Mouse (Mus musculus): ENCODE measurements at regions not wholly inside any gene's neighbourhood (a gene's known extent, or its start where the extent isn't known, plus 50 kb on each side); places are given as distances from the start of the nearest gene placed in this dataset.
"Not testable (repeated sequence)": the region's sequence is repeated elsewhere in the genome, so short reads cannot be mapped to it uniquely, and the experiment has no call there.

GRCm38 (mm10) chr3:18453220-18453985, 505.2 kb downstream of the Cypt12 start:
- Histone ChIP-seq H3K9ac (no peak overlapping the region), H3K27me3 (replicated peaks) (no peaks in the 10 kb centered on the region), H3K36me3 (replicated peaks) (no peaks in the 10 kb centered on the region), H3K4me1 (no peaks in the 10 kb centered on the region), H3K9me3 (no peaks in the 10 kb centered on the region), H3K27ac (no peak overlapping the region; the same call in 1 of the 2 replicates), H3K4me3 (no peak overlapping the region), H3K4me2 (no peak overlapping the region)
- 12% methylated on average over 3 of the region's 3 CpGs for WGBS
- peak; percentile 86 for ATAC-seq (replicated peaks)

- H3K27ac ChIP-seq: no peak overlapping the region
Observed at GRCm38 (mm10) chr3:18453986-18454291, 505.7 kb downstream of the Cypt12 start.

DNA sequence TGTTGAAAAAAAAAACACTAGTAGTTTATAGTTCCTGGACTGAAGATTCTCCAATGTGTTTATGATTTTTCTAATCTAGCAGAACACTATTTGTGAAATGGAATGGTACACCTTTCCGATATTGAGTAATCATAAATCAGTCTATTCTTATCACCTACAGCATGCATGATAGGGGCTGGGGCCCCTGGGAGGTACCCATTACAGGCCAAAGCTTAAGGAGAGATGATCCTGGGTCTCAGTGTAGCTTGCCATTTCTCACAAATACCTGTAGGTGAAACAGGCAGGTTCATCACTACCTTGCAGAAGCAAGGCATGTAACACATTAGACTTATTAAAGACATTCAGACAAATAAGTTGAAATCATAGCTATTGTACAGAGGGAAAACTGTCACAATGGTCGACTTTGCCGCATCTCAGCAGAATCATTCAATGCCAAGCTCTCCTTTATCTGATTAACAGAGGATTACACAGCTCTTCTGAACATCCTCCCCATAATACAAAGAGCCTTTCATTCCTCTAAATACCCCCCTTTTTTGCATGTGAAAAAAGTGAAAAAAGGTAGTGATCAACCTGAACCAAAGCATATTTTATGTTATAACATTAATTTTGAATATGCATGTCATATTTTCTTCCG, 506.5 kb downstream of the Cypt12 start:
- 39% methylated on average over 4 of the region's 4 CpGs for WGBS
- not testable (repeated sequence) for H3K27me3 ChIP-seq (replicated peaks); H3K4me2 ChIP-seq; H3K9ac ChIP-seq; H3K4me3 ChIP-seq; H3K27ac ChIP-seq; H3K4me1 ChIP-seq; H3K36me3 ChIP-seq (replicated peaks); H3K9me3 ChIP-seq
- 0 out of 2 replicates have a peak, but pooled peaks have one; percentile 37 for ATAC-seq (replicated peaks)

More at GRCm38 (mm10) chr3:18453986-18454291, 505.7 kb downstream of the Cypt12 start:
- no peak overlapping the region for H3K4me2 ChIP-seq
- peak; percentile 68 for ATAC-seq (replicated peaks)
- H3K9ac ChIP-seq: no peak overlapping the region
- 12% methylated on average over 2 of the region's 2 CpGs for WGBS
- H3K4me3 ChIP-seq: no peak overlapping the region
- H3K9me3 ChIP-seq: no peaks in the 10 kb centered on the region
- no peaks in the 10 kb centered on the region for H3K4me1 ChIP-seq
- H3K27me3 ChIP-seq (replicated peaks): no peaks in the 10 kb centered on the region
- no peaks in the 10 kb centered on the region for H3K36me3 ChIP-seq (replicated peaks)

DNA sequence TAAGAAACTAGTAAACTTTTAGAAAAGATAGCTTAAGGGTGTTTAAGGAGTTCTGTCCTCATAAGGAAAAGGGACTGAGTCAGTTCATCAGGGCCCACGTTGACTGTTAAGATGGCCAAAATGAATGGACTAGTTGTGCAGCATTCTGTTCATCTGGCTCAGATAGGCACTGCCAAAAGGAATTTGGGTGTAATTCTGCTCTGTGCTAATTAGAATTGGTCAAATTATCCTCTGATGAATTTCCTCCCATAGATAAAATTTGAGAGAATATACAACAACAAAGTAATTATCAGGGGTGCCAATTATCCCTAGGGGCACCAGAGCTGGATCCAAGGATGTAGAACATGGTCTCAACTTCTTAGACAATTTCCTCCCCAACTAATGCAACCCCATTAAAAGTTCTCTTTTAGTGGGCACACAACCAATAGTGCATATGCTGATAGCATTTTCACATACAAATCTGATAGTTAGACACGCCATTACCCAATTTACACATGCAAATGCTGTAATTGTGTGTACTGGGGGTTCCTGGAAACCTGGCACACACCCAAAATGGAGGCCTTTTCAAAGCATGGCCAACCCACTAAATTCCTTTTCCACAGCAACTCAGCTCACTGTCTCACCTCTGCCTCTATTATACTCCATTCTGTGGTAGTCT, 508.0 kb downstream of the Cypt12 start:
- no peaks in the 10 kb centered on the region for H3K9me3 ChIP-seq
- H3K9ac ChIP-seq: no peak overlapping the region
- no peak overlapping the region for H3K4me3 ChIP-seq
- no peak overlapping the region for H3K4me2 ChIP-seq
- no peaks in the 10 kb centered on the region for H3K27me3 ChIP-seq (replicated peaks)
- H3K36me3 ChIP-seq (replicated peaks): no peaks in the 10 kb centered on the region
- no peak for ATAC-seq (replicated peaks)
- H3K27ac ChIP-seq: no peak overlapping the region
- no peaks in the 10 kb centered on the region for H3K4me1 ChIP-seq
- WGBS: 67% methylated on average over 2 of the region's 2 CpGs

GRCm38 (mm10) chr3:18460267-18460666, 512.1 kb downstream of the Cypt12 start:
- H3K9ac ChIP-seq: no peak overlapping the region
- H3K36me3 ChIP-seq (replicated peaks): no peaks in the 10 kb centered on the region
- H3K4me1 ChIP-seq: no peaks in the 10 kb centered on the region
- no peak overlapping the region for H3K27ac ChIP-seq
- H3K27me3 ChIP-seq (replicated peaks): no peaks in the 10 kb centered on the region
- H3K4me3 ChIP-seq: no peak overlapping the region
- H3K4me2 ChIP-seq: no peak overlapping the region
- no peaks in the 10 kb centered on the region for H3K9me3 ChIP-seq
- no peak for ATAC-seq (replicated peaks)
- WGBS: 84% methylated on average over 1 of the region's 1 CpGs

DNA sequence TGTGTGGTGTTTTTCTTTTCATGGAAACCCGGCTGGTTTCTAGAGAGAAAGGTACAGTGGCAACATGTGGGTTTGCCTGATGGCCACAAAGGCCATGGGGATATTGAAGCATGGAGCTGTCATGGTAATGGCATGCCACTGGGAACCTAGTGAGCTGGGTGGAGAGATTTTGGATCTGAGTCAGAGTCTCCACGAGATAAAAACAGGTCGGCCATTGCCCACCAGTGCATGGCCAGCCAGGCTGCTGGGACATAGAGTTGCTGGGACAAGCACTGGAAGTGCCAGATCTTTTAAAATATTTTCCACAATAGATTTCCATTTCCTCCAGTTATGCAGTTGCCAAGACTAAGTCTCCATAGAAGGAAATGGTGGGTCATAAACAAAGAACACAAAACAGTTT, 523.6 kb downstream of the Cypt12 start:
- Histone ChIP-seq H3K27me3 (replicated peaks) (no peaks in the 10 kb centered on the region), H3K9ac (no peak overlapping the region), H3K4me1 (no peaks in the 10 kb centered on the region), H3K9me3 (no peaks in the 10 kb centered on the region), H3K27ac (no peak overlapping the region), H3K36me3 (replicated peaks) (no peaks in the 10 kb centered on the region), H3K4me3 (no peak overlapping the region), H3K4me2 (no peak overlapping the region)
- 93% methylated on average over 3 of the region's 3 CpGs for WGBS
- no peak for ATAC-seq (replicated peaks)

GRCm38 (mm10) chr3:18479557-18479956, 531.3 kb downstream of the Cypt12 start:
- WGBS: 67% methylated on average over 2 of the region's 2 CpGs
- Histone ChIP-seq H3K9ac (no peak overlapping the region), H3K27ac (no peak overlapping the region), H3K4me1 (no peaks in the 10 kb centered on the region), H3K4me3 (no peak overlapping the region), H3K4me2 (no peak overlapping the region), H3K27me3 (replicated peaks) (no peaks in the 10 kb centered on the region), H3K36me3 (replicated peaks) (no peaks in the 10 kb centered on the region), H3K9me3 (no peaks in the 10 kb centered on the region)
- no peak for ATAC-seq (replicated peaks)

DNA sequence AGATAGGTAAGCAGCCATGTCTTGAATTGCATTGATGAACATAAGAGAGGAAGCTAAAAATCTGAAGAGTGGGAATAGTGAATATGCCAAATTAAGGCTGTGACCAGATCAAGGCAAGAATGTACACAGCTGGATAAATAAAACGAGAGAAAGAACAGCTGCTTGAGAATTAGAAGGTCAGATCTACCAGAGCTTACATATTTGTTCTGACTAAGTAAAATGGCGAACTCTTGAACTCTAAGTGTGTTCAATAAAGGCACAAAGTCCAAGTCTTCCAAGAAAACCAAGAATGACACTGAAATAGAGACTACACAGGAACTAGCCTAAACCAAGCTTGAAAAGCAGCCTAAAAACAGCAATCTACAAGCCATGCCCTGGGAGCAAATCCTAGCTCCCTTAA, 533.8 kb downstream of the Cypt12 start:
- Histone ChIP-seq H3K9ac (no peak overlapping the region), H3K4me1 (no peaks in the 10 kb centered on the region), H3K36me3 (replicated peaks) (no peaks in the 10 kb centered on the region), H3K4me2 (no peak overlapping the region), H3K9me3 (no peaks in the 10 kb centered on the region), H3K4me3 (no peak overlapping the region), H3K27me3 (replicated peaks) (no peaks in the 10 kb centered on the region), H3K27ac (no peak overlapping the region)
- no peak for ATAC-seq (replicated peaks)
- 74% methylated on average over 2 of the region's 2 CpGs for WGBS

GRCm38 (mm10) chr3:18488886-18489285, 540.7 kb downstream of the Cypt12 start:
- H3K4me1 ChIP-seq: no peaks in the 10 kb centered on the region
- no peak overlapping the region for H3K9ac ChIP-seq
- no peak overlapping the region for H3K4me3 ChIP-seq
- ATAC-seq (replicated peaks): no peak
- H3K4me2 ChIP-seq: no peak overlapping the region
- H3K27ac ChIP-seq: no peak overlapping the region
- H3K36me3 ChIP-seq (replicated peaks): no peaks in the 10 kb centered on the region
- H3K9me3 ChIP-seq: no peaks in the 10 kb centered on the region
- H3K27me3 ChIP-seq (replicated peaks): no peaks in the 10 kb centered on the region
- WGBS: 78% methylated on average over 2 of the region's 2 CpGs

- ATAC-seq (replicated peaks): no peak
- no peak overlapping the region for H3K4me3 ChIP-seq
- no peak overlapping the region for H3K4me2 ChIP-seq
- H3K27ac ChIP-seq: no peak overlapping the region
- H3K36me3 ChIP-seq (replicated peaks): no peaks in the 10 kb centered on the region
- H3K9me3 ChIP-seq: no peaks in the 10 kb centered on the region
- H3K4me1 ChIP-seq: no peaks in the 10 kb centered on the region
- 29% methylated on average over 3 of the region's 3 CpGs for WGBS
- no peaks in the 10 kb centered on the region for H3K27me3 ChIP-seq (replicated peaks)
- no peak overlapping the region for H3K9ac ChIP-seq
Observed at GRCm38 (mm10) chr3:18522562-18522961, 574.4 kb downstream of the Cypt12 start.

GRCm38 (mm10) chr3:18524011-18524410, 575.8 kb downstream of the Cypt12 start:
- no peak for ATAC-seq (replicated peaks)
- H3K9ac ChIP-seq: no peak overlapping the region
- no peaks in the 10 kb centered on the region for H3K27me3 ChIP-seq (replicated peaks)
- H3K36me3 ChIP-seq (replicated peaks): no peaks in the 10 kb centered on the region
- H3K9me3 ChIP-seq: no peaks in the 10 kb centered on the region
- no peak overlapping the region for H3K4me2 ChIP-seq
- H3K4me1 ChIP-seq: no peaks in the 10 kb centered on the region
- no peak overlapping the region for H3K4me3 ChIP-seq
- no peak overlapping the region for H3K27ac ChIP-seq
- WGBS: 75% methylated on average over 2 of the region's 2 CpGs

GRCm38 (mm10) chr3:18557201-18557600, 609.0 kb downstream of the Cypt12 start:
- ATAC-seq (replicated peaks): no peak
- Histone ChIP-seq H3K9me3 (no peaks in the 10 kb centered on the region), H3K27me3 (replicated peaks) (no peaks in the 10 kb centered on the region), H3K9ac (no peak overlapping the region), H3K4me1 (no peaks in the 10 kb centered on the region), H3K27ac (no peak overlapping the region), H3K4me3 (no peak overlapping the region), H3K4me2 (no peak overlapping the region), H3K36me3 (replicated peaks) (no peaks in the 10 kb centered on the region)
- 95% methylated on average over 2 of the region's 2 CpGs for WGBS

Data from midbrain, embryonic 15.5 days (tissue).